Mouse (Mus musculus) forebrain, postnatal 0 days (tissue): ENCODE data around the gene Mipep. TPM values are rescaled to one million over a fixed set of nuclear protein-coding genes. Genes with fewer than 3 reads are reported as not detected.

Experiments
- ATAC-seq: fragments of 200-750 bp; cut with Nextera tagmentation; 2 replicates; pipeline ENCODE4 v1.8.0; 2017; ENCODE audit warnings: mild to moderate bottlenecking, moderate library complexity
- DNase-seq: peaks from one replicate; pipeline ENCODE4 v3.0.0-alpha.2; 2015
- H3K27ac ChIP-seq: fragments of 300-500 bp; sonication (generic); 2 replicates; pipeline ENCODE4 v1.5.1; 2014; ENCODE audit warnings: low read depth, mild to moderate bottlenecking, antibody characterized with exemption, low read length, moderate library complexity, mixed read lengths
- H3K27me3 ChIP-seq: fragments of 300-500 bp; sonication (generic); 2 replicates; pipeline ENCODE4 v1.6.1; 2014; ENCODE audit warnings: mild to moderate bottlenecking, low read length, mixed read lengths; ENCODE audit not compliant: insufficient read depth
- H3K36me3 ChIP-seq: fragments of 300-500 bp; sonication (generic); 2 replicates; pipeline ENCODE4 v1.6.1; 2014; ENCODE audit warnings: mild to moderate bottlenecking, moderate library complexity; ENCODE audit not compliant: insufficient read depth
- H3K4me1 ChIP-seq: fragments of 300-500 bp; sonication (generic); 2 replicates; pipeline ENCODE4 v1.6.1; 2014; ENCODE audit warnings: antibody characterized with exemption; ENCODE audit not compliant: insufficient read depth
- H3K4me2 ChIP-seq: fragments of 300-500 bp; sonication (generic); 2 replicates; pipeline ENCODE4 v1.6.1; 2014; ENCODE audit warnings: low read depth, mild to moderate bottlenecking, moderate library complexity
- H3K4me3 ChIP-seq: fragments of 300-500 bp; sonication (generic); 2 replicates; pipeline ENCODE4 v1.5.1; 2014; ENCODE audit warnings: low read depth, low read length, mixed read lengths
- H3K9ac ChIP-seq: fragments of 300-500 bp; sonication (generic); 2 replicates; pipeline ENCODE4 v1.6.1; 2014; ENCODE audit warnings: mild to moderate bottlenecking
- H3K9me3 ChIP-seq: fragments of 300-500 bp; sonication (generic); 2 replicates; pipeline ENCODE4 v1.6.1; 2016; ENCODE audit warnings: low read length
- CTCF ChIP-seq: sonication (generic); IDR thresholded peaks from 2 replicates; pipeline ENCODE4 v1.5.1; 2016; ENCODE audit warnings: antibody characterized with exemption, control low read depth, low read depth
- WGBS: fragments of 180-500 bp; shearing (Covaris S2); extraction: QIAGEN DNeasy Blood & Tissue Kit; methylation state at CpG from one replicate; pipeline ENCODE4 v1.1.7; 2014; 5-methylcytosine and 5-hydroxymethylcytosine counted together
- polyA plus RNA-seq: library from polyadenylated mRNA; unstranded; fragments of >200 nt; fragmentation: Nextera tagmentation; extraction: Ambion mirVana; gene quantifications from 2 replicates; pipeline ENCODE4 v1.2.1, GENCODE M21; 2015
- total RNA-seq: library from RNA; depleted of rRNA; stranded (reverse); fragments of >200 nt; gene quantifications from 2 replicates; pipeline ENCODE4 v1.2.3, GENCODE M21; 2014

Gene Mipep
- total and polyA plus RNA-seq, 2 experiments from 2014 or later: 19.4 to 27.4 TPM

GRCm38 (mm10) chr14:60746141-60746540 is 38.2 kb upstream of the Mipep start:
- H3K27ac ChIP-seq: no peak overlapping the region
- DNase-seq (no peak), ATAC-seq (no peak)
- TF ChIP-seq CTCF: no peak
- H3K36me3 ChIP-seq: peaks cover 5% of the 10 kb centered on the region; the same call in 1 of the 2 replicates
- H3K4me3 ChIP-seq: no peak overlapping the region
- H3K27me3 ChIP-seq: no peaks in the 10 kb centered on the region
- no peak overlapping the region for H3K9ac ChIP-seq
- no peaks in the 10 kb centered on the region for H3K4me1 ChIP-seq
- WGBS: 97% methylated on average over 10 of the region's 10 CpGs
- H3K9me3 ChIP-seq: no peaks in the 10 kb centered on the region
- H3K4me2 ChIP-seq: no peak overlapping the region

- Histone ChIP-seq H3K4me2 (no peak overlapping the region), H3K9ac (no peak overlapping the region), H3K4me3 (no peak overlapping the region), H3K27ac (no peak overlapping the region), H3K9me3 (no peaks in the 10 kb centered on the region), H3K27me3 (no peaks in the 10 kb centered on the region), H3K36me3 (peaks cover 5% of the 10 kb centered on the region; the same call in 1 of the 2 replicates), H3K4me1 (no peaks in the 10 kb centered on the region)
- 93% methylated on average over 21 of the region's 21 CpGs for WGBS
- ATAC-seq (no peak), DNase-seq (no peak)
- no peak for TF ChIP-seq CTCF
Observed at GRCm38 (mm10) chr14:60747154-60747870, 37.1 kb upstream of the Mipep start.

GRCm38 (mm10) chr14:60749880-60750279 is 34.5 kb upstream of the Mipep start:
- H3K9ac ChIP-seq: no peak overlapping the region
- DNase-seq: no peak
- no peak overlapping the region for H3K27ac ChIP-seq
- no peaks in the 10 kb centered on the region for H3K27me3 ChIP-seq
- H3K4me2 ChIP-seq: no peak overlapping the region
- H3K4me3 ChIP-seq: no peak overlapping the region
- H3K4me1 ChIP-seq: peaks cover 3% of the 10 kb centered on the region; the same call in 1 of the 2 replicates
- WGBS: 88% methylated on average over 12 of the region's 12 CpGs
- H3K9me3 ChIP-seq: no peaks in the 10 kb centered on the region
- H3K36me3 ChIP-seq: peaks cover 5% of the 10 kb centered on the region; the same call in 1 of the 2 replicates
- no peak for TF ChIP-seq CTCF
- no peak for ATAC-seq

GRCm38 (mm10) chr14:60751581-60751980 is 32.8 kb upstream of the Mipep start:
- no peak overlapping the region for H3K27ac ChIP-seq

GRCm38 (mm10) chr14:60752892-60753800 is 31.2 kb upstream of the Mipep start:
- peak; percentile 54 for DNase-seq
- Histone ChIP-seq H3K4me3 (no peak overlapping the region), H3K27me3 (no peaks in the 10 kb centered on the region), H3K9ac (no peak overlapping the region), H3K9me3 (no peaks in the 10 kb centered on the region), H3K27ac (peak overlapping the region; percentile 11), H3K4me2 (0 out of 2 replicates have a peak overlapping the region, but pooled peaks have one; percentile 9), H3K4me1 (peaks cover 3% of the 10 kb centered on the region; the same call in 1 of the 2 replicates), H3K36me3 (peaks cover 8% of the 10 kb centered on the region; the same call in 1 of the 2 replicates)
- no peak for TF ChIP-seq CTCF
- WGBS: 16% methylated on average over 14 of the region's 14 CpGs
- ATAC-seq: peak; percentile 89

More at GRCm38 (mm10) chr14:60751581-60751980, 32.8 kb upstream of the Mipep start:
- no peak for TF ChIP-seq CTCF
- no peak overlapping the region for H3K4me2 ChIP-seq
- peaks cover 3% of the 10 kb centered on the region; the same call in 1 of the 2 replicates for H3K4me1 ChIP-seq
- no peaks in the 10 kb centered on the region for H3K27me3 ChIP-seq
- H3K4me3 ChIP-seq: no peak overlapping the region
- no peaks in the 10 kb centered on the region for H3K9me3 ChIP-seq
- no peak overlapping the region for H3K9ac ChIP-seq
- peaks cover 13% of the 10 kb centered on the region for H3K36me3 ChIP-seq
- WGBS: 97% methylated on average over 16 of the region's 16 CpGs
- ATAC-seq: no peak
- no peak for DNase-seq

GRCm38 (mm10) chr14:60753801-60754126 is 30.6 kb upstream of the Mipep start:
- H3K9me3 ChIP-seq: no peaks in the 10 kb centered on the region
- peak overlapping the region; percentile 11; the same call in 1 of the 2 replicates for H3K27ac ChIP-seq
- H3K9ac ChIP-seq: no peak overlapping the region
- DNase-seq (peak; percentile 79), ATAC-seq (peak; percentile 57)
- no peak overlapping the region for H3K4me3 ChIP-seq
- 0 out of 2 replicates have a peak overlapping the region, but pooled peaks have one; percentile 9 for H3K4me2 ChIP-seq
- peaks cover 3% of the 10 kb centered on the region; the same call in 1 of the 2 replicates for H3K4me1 ChIP-seq
- no peak for TF ChIP-seq CTCF
- no peaks in the 10 kb centered on the region for H3K27me3 ChIP-seq
- H3K36me3 ChIP-seq: peaks cover 9% of the 10 kb centered on the region; the same call in 1 of the 2 replicates
- WGBS: 16% methylated on average over 10 of the region's 10 CpGs
